21 mouse cellular contexts compared by ENCODE assay signal in the genomic region with DNA sequence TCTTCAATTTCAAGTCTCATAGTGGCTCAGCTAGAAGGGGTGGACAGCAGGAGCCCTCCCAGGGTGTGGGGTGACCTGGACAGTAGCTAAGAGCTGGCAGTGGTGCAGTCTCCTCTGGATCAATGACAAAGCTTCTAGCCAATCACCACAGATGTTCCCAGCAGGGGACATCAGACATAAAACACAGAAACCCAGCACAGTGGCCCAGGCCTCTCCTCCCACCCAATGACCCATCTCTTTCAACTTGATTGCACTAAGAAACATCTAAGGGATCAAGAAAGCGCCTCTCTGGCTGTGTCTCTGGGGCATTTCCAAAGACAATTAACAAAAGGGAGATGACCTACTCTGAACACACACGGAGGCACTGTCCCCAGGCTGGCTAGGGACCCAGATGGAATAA.
"Had no signal": no experiment of that assay in that cellular context is flagged by ENCODE, and none has a peak within 500 bp of the region (broad histone marks: within the 10 kb centered on the region; RNA-seq: fewer than 3 reads in every experiment).

No protein-coding gene starts in this region.

- DNase-seq: gastrocnemius, postnatal 14 days; gastrocnemius, postnatal 36 days; heart, adult 18-20 months; heart, postnatal 14 days; heart, postnatal 36 days; kidney, adult 11 months; kidney, adult 2 months; kidney, adult 9 months; kidney, postnatal 14 days; kidney, postnatal 36 days; layer of hippocampus, adult 9-11 months; layer of hippocampus, postnatal 36 days had no signal

- H3K36me3 ChIP-seq: limb, embryonic 15.5 days; liver, embryonic 12.5 days had no signal

- H3K4me3 ChIP-seq: hindbrain, embryonic 13.5 days; hindbrain, embryonic 15.5 days; kidney, embryonic 15.5 days; limb, embryonic 13.5 days; limb, embryonic 15.5 days; liver, embryonic 12.5 days had no signal

- H3K27ac ChIP-seq: hindbrain, embryonic 13.5 days; hindbrain, embryonic 15.5 days; hindbrain, postnatal 0 days; kidney, embryonic 15.5 days; kidney, postnatal 0 days; limb, embryonic 13.5 days; limb, embryonic 15.5 days; liver, embryonic 12.5 days; liver, embryonic 14.5 days had no signal

- H3K9me3 ChIP-seq: hindbrain, embryonic 13.5 days; hindbrain, embryonic 15.5 days; kidney, embryonic 15.5 days; limb, embryonic 13.5 days; limb, embryonic 15.5 days; liver, embryonic 12.5 days had no signal

- H3K4me1 ChIP-seq: liver, embryonic 12.5 days had no signal

- H3K27me3 ChIP-seq: hindbrain, embryonic 13.5 days; hindbrain, embryonic 15.5 days; kidney, embryonic 15.5 days; limb, embryonic 15.5 days; liver, embryonic 12.5 days had no signal
